In genomic region chrX:56489758-56490157, GRCm38 (mm10) we compare ENCODE assay signal across 9 mouse cellular contexts. TPM values are rescaled to one million over a fixed set of nuclear protein-coding genes. Genes with fewer than 3 reads are reported as not detected.
DNase-seq lines count a peak whose midpoint lies in the region; ATAC-seq lines count a peak whose summit lies in the region.
"Had no signal": no experiment of that assay in that cellular context is flagged by ENCODE, and none has a peak within 500 bp of the region (broad histone marks: within the 10 kb centered on the region; RNA-seq: fewer than 3 reads in every experiment).

No protein-coding gene starts in this region.

- 21% methylated on average over 1 of the region's 1 CpGs for WGBS in embryonic facial prominence, embryonic 10.5 days
- 17% methylated on average over 1 of the region's 1 CpGs for WGBS in liver, embryonic 13.5 days (ENCODE audit: insufficient replicate concordance)

- no peak overlapping the region for H3K27ac ChIP-seq in embryonic facial prominence, embryonic 10.5 days (replicated peaks)
- H3K27ac ChIP-seq in liver, embryonic 13.5 days: no peak overlapping the region

- H3K9me3 ChIP-seq in embryonic facial prominence, embryonic 10.5 days: no peaks in the 10 kb centered on the region
- H3K9me3 ChIP-seq in liver, embryonic 13.5 days (replicated peaks): no peaks in the 10 kb centered on the region

- no peak for ATAC-seq in liver, embryonic 13.5 days (ENCODE audit: low read depth)

- peak; percentile 21 to 35 for DNase-seq in urinary bladder, adult 18-20 months (ENCODE audit: low spot score in 2 of 2)
- no peak for DNase-seq in urinary bladder, adult 2 months (ENCODE audit: low spot score)
- DNase-seq in adrenal gland, postnatal 10 days: peak; percentile 83
- DNase-seq in embryonic facial prominence, embryonic 10.5 days (ENCODE audit: low spot score): peak; percentile 49
- peak; percentile 85 for DNase-seq in kidney, postnatal 10 days
- peak; percentile 35 for DNase-seq in liver, embryonic 13.5 days
- DNase-seq in right cerebral cortex, postnatal 10 days (ENCODE audit: low spot score in 2 of 2): peak; percentile 68 to 83
- DNase-seq in urinary bladder, postnatal 4 days (ENCODE audit: low spot score in 2 of 2): peak; percentile 27 to 76

- no peak overlapping the region for H3K9ac ChIP-seq in liver, embryonic 13.5 days

- H3K27me3 ChIP-seq in embryonic facial prominence, embryonic 10.5 days (replicated peaks; ENCODE audit: low read depth, poor library complexity, severe bottlenecking): no peaks in the 10 kb centered on the region
- H3K27me3 ChIP-seq in liver, embryonic 13.5 days: no peaks in the 10 kb centered on the region

- H3K4me3 ChIP-seq in embryonic facial prominence, embryonic 10.5 days: no peak overlapping the region
- H3K4me3 ChIP-seq in liver, embryonic 13.5 days (replicated peaks): no peak overlapping the region

- no peaks in the 10 kb centered on the region for H3K4me1 ChIP-seq in embryonic facial prominence, embryonic 10.5 days
- no peaks in the 10 kb centered on the region for H3K4me1 ChIP-seq in liver, embryonic 13.5 days (replicated peaks)

- 0 out of 2 replicates have a peak, but pooled peaks cover 5% of the 10 kb centered on the region for H3K36me3 ChIP-seq in embryonic facial prominence, embryonic 10.5 days (replicated peaks)
- peaks cover 51% of the 10 kb centered on the region for H3K36me3 ChIP-seq in liver, embryonic 13.5 days

- no peak overlapping the region for H3K4me2 ChIP-seq in liver, embryonic 13.5 days

RNA-seq across cellular contexts. Expression of gene Gm10477, which starts 34.8 kb away (rescaled TPM):
- polyA plus RNA-seq in urinary bladder, adult 2 months (2012; rRNA removed): not detected in 2 replicates
- not detected for total RNA-seq in adrenal gland, postnatal 10 days (2021)
- not detected in 2 replicates for polyA plus RNA-seq in embryonic facial prominence, embryonic 10.5 days (2016; fragmentation: Nextera tagmentation; extraction: Ambion mirVana)
- polyA plus RNA-seq in liver, embryonic 13.5 days (2015; fragmentation: Nextera tagmentation; extraction: Ambion mirVana): not detected in 2 replicates
- polyA plus RNA-seq: large intestine, adult 2 months had no signal

RNA-seq across cellular contexts. Expression of gene Ints6l, which starts 35.1 kb away (rescaled TPM):
- 88.1 and 111 TPM in 2 replicates for polyA plus RNA-seq in urinary bladder, adult 2 months (2012; rRNA removed)
- total RNA-seq in adrenal gland, postnatal 10 days (2021): 10 to 100 TPM; 22.7 to 27.8 TPM
- 22.9 and 24.8 TPM in 2 replicates for polyA plus RNA-seq in embryonic facial prominence, embryonic 10.5 days (2016; fragmentation: Nextera tagmentation; extraction: Ambion mirVana)
- 35.1 and 40.1 TPM in 2 replicates for polyA plus RNA-seq in liver, embryonic 13.5 days (2015; fragmentation: Nextera tagmentation; extraction: Ambion mirVana)

RNA-seq across cellular contexts. Expression of gene Gm2174, which starts 42.0 kb away (rescaled TPM):
- not detected in 2 replicates for polyA plus RNA-seq in urinary bladder, adult 2 months (2012; rRNA removed)
- not detected for total RNA-seq in adrenal gland, postnatal 10 days (2021)
- polyA plus RNA-seq in embryonic facial prominence, embryonic 10.5 days (2016; fragmentation: Nextera tagmentation; extraction: Ambion mirVana): 0.61 and 1.2 TPM in 2 replicates
- polyA plus RNA-seq in liver, embryonic 13.5 days (2015; fragmentation: Nextera tagmentation; extraction: Ambion mirVana): 1.8 and 5.6 TPM in 2 replicates
- polyA plus RNA-seq: large intestine, adult 2 months had no signal

RNA-seq across cellular contexts. Expression of gene Gm648, which starts 59.6 kb away (rescaled TPM):
- polyA plus RNA-seq in urinary bladder, adult 2 months (2012; rRNA removed): not detected in 2 replicates
- total RNA-seq in adrenal gland, postnatal 10 days (2021): not detected
- not detected in 2 replicates for polyA plus RNA-seq in embryonic facial prominence, embryonic 10.5 days (2016; fragmentation: Nextera tagmentation; extraction: Ambion mirVana)
- not detected in 2 replicates for polyA plus RNA-seq in liver, embryonic 13.5 days (2015; fragmentation: Nextera tagmentation; extraction: Ambion mirVana)
- polyA plus RNA-seq: large intestine, adult 2 months had no signal
